Mouse (Mus musculus) spleen, postnatal 4 days (tissue): Measurements from ENCODE around the gene Rnls.
A peak's percentile ranks its signal among the peaks of the same experiment; 100 is the strongest.

Experiments
- DNase-seq, 2 experiments: peaks; one replicate each; pipeline ENCODE4 v3.0.0; 2022; ENCODE audit warnings: low spot score in 2 of 2

Rnls gene

DNA sequence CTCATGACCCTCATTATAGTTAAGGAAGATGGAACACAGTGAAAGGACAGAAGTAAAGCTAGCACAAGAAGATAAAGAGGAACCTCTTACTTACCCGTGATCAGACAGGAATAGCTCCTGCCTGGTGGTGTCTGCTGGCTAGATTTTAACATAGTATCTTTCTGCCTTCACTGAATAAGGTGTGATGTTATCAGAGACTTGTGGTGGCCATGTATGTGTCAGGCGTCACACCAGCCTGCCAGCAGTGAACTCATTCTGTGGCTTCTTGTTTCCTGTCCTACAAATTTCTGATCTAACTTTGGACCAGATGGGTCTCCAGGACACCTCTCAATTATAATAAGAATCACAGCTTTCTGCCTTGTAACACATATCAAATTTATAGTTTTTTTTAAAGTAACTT lies 129.7 kb downstream of the Rnls start:
- no peak for DNase-seq

DNA sequence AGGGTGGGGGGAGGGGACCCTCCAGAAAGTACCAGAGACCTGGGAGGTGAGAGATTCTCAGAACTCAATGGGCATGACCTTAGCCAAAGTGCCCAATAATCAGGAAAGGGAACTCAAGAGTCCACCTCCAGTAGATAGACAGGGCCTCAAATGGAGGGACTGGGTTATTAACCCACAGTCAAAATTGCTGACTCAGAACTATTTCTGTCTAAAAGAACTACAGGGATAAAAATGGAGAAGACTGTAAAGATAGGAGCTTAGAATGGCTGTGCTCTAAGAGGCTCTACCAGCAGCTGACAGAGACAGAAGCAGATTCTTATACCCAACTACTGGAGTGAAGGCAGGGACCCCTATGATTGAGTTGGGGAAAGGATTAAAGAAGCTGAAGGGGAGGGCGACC lies 132.9 kb downstream of the Rnls start:
- no peak for DNase-seq

DNA sequence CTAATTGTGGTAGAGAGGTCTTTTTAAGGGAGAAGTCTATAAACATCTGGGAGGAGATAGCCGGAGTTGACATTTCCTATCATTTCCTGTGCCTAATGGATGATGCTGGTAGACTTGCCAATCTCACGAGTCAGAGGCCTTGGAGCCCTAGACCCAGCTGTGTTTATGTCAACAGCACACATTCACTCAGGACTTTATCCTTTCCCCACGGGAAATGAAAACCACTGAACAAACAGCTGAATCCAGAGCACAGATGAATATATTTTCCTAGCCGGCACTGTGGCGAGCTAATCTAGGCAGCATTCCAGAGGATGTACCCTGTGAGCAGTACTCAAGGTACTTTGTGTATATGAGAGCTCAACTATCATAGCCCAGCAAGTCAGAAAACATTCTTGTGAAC lies 138.2 kb downstream of the Rnls start:
- DNase-seq: no peak

DNA sequence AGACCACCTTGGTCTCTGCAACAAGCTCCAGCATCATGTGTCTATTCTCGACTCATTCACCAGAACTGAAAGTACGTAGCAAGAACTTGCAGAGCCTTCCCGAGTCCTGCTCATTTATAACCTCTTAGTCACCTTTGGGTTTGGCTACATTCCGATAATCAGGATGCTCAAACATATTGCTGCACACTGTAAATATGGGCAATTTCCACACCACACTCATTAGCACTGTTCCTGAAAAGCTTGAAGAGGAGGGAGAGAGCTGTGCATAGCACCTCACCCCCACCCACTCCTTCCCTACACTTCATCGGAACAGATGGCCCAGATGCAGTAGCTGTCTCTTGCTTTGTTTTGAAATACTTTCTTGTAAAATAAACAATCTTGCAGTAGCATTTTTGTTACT lies 139.9 kb downstream of the Rnls start:
- no peak for DNase-seq

DNA sequence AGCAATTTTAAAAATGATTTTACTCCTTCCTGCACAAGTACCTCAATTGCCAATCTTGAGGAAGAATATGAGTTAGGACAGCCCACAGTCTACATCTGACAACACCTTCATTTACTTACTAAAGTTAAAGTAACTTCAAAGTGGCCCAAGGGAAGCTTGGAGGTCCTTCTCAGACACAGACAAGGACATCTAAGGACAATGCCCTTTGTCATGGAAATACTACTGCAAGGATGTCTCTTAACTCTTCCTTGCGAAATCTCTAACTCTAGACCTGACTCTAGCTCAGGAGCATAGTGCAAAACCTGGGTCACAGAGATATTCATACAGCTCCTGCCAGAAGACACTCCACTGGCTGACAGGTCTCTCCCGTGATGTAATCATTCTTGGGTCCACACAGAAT lies 147.9 kb downstream of the Rnls start:
- no peak for DNase-seq

DNA sequence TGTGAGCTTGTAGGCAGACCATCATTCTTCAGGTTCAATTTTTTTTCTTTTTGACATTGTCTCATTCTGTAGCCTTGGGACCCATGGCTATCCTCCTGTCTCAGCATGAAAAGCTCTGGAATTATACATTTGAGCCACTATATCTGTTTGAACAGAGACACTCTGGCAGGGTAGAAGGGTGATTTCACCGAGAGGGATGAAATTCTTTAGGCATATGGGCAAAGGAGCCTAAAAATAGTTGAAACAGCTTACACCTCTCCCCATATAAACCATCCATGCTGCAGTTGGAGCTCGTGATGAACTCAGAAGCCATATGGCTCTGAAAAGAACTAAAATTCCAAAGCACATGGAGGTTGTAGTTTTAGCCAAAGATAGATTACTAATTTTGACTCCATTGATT lies 151.7 kb downstream of the Rnls start:
- no peak for DNase-seq

DNA sequence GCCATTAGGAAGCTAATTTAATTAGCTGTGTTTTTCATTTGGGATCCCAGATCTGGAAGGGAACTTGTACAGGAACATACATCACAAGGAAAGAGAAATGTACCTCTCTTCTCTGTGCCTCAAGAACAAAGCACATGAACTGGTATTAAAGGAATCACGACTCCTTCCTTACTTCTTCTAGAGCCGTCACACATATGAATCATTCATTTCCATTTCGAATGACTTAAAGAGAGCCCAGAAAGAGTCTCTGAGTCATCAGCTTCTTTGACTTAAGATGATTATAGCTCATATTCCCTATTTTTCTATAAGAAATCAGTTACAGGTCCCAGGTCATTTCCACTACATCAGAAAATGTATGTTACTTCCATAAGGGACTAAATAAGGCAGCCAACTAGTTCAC lies 159.2 kb downstream of the Rnls start:
- DNase-seq: no peak

DNA sequence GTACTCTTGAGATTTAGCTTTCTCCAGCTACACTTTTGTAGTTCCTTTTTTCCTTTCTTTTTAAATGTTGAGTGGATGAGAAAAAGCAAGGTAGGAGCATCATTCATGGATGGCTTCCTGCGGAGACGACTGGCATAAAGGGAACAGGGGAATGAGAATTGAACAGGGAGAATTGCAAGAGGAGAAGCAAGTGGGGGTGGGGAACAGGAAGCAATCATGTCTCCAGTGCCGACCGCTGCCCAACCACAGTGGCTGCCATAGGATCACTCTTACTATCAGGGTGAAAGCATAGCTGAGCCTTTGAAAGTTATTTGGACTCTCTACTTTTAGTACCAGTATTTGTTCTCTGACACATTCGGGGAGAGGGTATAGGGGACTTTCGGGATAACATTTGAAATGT lies 160.8 kb downstream of the Rnls start:
- no peak for DNase-seq

DNA sequence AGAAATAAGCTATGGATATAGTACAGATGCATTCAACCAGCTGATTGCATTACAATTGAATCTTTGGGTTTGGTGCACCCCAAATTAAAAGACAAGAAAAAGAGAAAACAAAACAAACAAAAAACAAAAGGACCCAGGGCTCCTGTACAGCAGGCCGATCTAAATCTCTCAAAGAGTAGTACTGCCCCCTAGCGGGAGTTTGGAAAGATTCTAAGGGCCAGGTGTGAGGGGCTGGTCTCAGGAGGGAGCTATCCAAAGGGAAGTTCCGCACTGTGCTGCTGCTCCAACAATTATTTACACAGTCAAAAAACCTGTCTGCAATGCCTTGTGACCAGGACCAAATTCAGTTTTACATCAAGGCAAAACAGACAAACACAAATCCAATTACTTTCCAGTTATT lies 165.1 kb downstream of the Rnls start:
- peak; percentile 56 to 80 for DNase-seq

DNA sequence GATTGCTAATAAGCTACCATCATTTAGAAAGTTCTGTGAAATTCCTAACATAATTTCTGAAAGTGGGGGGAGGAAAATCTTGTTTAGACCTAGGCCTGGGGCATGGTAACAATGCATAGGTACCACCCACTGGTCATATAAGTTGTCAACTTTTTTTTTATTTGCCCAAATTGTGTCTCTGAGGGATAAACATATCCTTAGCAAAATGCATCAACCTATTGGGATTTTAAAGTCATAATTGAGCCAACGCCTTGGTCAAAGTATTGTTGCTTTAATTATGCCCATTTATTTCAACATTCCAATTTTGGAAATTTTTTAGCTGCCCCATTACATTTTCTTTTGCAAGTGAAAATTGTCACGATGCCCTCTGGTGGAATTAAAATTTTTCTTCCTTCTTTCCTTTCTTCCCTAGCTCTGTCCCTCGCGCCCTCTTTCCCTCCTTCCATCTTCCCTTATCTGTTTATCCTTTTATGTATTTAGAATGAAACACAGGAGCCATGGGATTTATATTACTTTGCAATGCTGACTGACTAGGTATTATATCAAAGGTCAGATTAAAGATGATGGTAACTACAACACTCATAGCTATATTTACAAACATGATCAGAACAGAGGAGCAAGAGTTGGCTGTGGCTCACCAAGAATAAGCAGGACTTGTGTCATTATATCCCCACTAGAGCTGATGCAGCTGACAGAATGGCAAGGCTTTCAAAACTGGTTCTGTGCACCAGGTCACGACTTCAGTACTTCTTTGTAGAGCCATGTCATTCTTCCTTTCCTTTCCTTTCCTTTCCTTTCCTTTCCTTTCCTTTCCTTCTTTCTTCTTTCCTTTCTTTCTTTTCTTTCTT lies 166.0 kb downstream of the Rnls start:
- DNase-seq: no peak

DNA sequence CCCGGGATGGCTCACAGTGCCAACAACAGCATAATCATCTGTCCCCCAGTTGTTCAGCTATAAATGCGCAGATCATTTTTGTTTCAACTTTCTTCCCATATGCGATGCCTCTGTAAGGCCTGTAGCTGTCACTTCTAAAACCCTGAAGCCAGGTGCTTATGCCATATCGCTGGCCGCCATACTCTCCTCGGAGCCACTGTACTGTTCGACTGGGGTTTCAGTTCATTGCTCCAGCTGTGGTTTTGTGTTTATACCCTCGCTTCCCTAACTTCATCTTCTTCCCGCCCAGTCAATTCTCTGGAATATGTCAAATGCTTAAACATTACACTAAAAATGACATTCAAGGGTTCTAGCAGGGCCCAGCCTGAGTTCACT lies 167.1 kb downstream of the Rnls start:
- no peak for DNase-seq

DNA sequence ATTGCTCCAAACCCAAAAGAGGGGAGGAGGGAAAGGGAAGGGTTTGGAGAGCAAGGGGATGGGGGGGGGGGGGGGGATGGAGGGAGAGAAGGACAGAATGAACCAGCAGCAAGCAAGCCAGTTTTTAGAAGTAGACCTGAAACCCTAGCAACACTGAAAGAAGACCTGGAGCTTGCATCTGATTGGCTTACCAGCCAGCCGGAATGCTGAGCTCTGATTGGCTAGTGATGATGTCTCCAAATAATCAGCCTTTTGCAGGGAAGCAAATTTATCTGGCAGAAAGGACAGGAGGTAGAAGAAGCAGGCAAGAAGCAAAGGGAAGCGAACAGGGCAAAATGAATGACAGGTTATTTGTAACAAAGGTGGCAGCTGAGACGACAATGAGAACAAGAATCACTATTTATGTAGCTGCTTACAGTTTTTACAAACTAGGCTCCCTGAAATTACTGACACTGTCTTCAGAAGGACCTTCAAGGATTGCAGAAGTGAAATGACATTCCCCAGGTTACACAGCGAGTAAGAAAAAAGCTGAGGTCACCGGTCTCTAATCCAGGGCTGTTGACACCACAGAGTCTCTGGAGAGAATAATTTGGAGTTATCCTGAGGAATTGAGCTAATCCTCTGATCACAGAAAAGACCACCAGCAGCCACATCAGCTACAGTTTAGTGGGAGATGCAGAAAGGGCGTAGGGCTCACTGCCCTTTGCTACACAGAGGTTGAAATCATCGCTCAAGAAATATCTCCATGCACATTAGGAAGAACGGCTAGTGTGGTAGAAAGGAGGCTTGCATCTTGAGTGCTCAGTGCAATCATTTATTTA lies 167.7 kb downstream of the Rnls start:
- peak in 1 of 2 experiments; percentile 23 for DNase-seq

DNA sequence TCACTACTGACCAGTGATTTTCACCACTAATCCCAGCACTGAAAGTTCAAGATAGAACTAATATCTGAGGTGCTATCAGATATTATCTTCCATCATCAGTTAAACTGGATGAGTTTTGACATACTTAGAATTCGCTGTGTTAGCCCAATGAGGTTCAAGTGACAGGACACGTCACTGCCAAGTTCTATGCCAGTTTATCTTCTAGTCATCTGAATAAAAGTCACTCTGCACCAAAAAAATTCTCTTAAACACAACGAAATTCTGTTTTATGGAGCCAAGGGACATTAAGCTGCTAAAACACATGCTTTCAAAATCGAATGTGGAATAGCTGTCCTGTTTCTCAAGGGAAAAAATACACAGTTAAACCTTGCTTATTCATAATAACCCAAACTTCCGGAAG lies 168.3 kb downstream of the Rnls start:
- no peak for DNase-seq

DNA sequence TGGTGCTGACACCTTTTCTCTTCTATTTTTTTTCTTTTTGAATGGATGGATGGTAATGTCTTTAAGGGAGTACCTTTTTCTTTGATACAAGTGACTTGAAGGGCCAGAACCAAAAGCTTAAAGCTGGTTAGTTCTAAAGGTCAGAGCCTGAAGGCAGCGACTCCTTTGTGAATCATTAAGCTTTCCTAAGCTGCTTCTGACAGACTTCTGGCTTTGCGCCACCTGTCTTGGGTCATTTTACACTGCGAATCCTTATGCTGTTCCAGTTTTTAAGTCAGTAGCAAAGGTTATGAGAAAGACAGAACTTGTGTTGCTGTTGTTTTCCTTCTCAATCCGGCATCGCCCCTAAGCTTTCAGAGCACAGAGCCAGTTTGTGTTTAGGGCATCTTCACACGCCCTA lies 168.8 kb downstream of the Rnls start:
- DNase-seq: no peak

DNA sequence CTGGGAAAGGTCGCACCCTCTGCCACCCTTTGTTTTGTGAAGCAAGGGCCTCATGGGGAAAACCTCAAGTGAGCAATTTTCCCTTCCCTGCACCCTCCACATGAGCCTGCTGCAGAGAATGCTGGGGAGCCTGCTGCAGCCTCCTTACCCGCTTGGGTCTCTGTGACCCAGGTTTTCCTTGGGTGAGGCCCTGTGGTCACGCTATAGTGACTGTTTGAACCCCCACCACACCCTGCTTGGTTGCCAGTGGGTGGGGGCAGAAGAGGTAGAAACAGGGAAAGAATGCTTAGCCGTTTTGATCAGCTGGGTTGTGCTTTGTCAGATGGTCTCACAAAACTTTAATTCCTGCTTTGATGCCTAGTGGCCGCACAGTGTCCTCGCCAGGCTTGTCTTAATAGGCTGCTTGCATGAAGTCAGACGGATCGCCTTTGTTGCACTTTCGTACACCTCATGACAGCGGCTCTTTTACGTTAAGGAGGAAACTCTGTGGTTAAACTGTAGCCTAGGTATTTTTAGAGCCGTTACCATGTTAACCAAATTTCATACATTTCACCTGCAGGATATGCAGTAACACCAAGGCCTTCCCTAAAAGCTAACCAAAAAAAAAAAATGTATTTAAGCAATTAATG lies 169.4 kb downstream of the Rnls start:
- DNase-seq: peak; percentile 30 to 73

DNA sequence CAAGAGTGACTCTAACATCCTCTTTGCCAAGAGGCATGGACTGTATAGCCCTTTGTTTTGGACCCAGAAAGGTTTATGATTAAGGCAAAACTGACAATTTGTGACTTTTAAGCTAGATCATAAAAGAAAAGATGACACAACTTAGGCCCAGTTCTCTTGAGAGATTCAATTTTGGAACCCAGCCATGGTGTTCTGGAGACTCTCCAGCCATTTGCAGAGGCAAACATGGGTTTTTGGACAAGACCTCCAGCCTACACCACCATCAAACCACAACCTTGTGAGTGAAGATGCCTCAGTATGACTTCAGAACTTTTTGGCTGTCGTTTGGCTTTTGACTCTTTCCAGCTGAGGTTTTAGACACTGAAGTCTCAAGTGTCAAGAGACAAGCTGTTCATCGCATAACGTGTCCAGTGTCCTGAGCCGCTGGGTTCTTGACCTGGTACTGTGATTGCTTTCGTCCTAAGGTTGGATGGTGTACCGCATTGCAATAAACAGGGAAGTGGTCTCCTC lies 174.2 kb downstream of the Rnls start:
- DNase-seq: no peak

DNA sequence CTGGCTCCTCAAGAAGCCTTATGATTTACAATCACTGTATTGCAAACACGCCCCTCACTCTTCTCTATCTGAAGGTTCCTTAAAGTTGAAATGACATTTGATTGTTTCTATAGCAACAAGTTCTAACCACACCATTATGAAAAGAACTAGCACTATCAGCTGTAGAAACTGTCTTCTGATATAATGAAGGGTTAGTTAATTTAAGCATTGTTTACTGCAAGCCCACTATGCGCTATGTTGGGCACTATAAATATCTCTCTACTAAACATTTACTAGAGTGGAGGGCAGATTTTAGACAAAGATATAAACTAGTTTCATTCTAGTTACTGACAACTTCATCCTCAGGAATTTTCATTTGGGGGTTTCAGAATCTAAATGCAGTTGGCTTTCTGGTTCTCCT lies 182.4 kb downstream of the Rnls start:
- no peak for DNase-seq

DNA sequence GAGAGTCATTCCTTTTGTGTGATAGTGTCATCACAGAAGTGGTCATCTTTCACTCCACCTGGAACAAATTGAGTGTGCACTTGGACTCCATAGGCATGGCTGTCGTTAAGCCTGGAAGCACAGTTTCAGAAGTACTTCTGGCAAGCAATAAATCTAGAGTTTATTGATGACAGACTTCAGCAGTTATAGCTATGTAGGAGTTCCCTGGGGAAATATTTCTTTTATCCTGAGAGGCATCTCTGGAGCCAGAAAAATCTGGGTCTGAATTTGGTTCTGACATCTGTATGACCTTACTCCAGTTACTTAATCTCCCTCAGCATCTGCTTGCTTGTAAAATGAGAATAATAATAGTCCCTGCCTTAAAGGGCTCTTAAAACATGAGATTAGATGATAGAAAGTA lies 184.1 kb downstream of the Rnls start:
- no peak for DNase-seq

DNA sequence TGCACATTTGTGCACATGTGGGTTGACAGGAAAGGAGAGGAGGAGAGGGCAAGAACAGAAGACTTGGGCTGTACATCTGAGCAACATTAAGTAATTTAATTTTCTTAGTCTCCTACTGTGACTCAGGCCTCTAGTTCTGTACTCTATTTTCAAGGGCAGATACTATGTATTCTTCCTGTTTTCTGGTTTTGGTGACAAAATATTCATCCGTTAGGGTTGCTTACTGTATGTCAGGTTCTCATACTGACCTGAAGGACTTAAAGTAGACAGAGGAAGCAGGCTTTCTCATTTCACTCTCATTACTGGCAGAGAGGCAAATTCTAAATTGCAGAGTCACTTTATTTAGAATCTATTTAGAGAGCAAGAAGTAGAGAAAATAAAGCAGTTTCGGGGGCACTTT lies 186.7 kb downstream of the Rnls start:
- no peak for DNase-seq

DNA sequence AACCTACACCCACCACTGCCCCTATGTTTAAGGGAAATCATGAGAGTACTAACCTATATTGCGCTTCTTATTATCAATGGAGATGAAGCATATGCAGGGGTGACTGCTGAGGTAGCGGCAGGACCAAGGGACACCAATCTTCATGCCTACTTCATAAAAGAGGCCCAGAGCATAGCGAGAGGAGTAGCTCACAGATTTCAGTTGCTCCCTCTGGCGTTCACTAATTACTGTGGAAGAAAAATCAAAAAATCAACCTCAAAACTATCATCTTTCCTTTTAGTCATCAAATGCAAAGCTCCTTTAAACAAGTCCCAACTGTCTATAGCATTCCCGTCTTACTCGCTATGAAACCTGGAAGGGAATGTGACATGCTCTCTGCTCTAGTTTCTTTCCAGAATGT lies 189.7 kb downstream of the Rnls start:
- no peak for DNase-seq

DNA sequence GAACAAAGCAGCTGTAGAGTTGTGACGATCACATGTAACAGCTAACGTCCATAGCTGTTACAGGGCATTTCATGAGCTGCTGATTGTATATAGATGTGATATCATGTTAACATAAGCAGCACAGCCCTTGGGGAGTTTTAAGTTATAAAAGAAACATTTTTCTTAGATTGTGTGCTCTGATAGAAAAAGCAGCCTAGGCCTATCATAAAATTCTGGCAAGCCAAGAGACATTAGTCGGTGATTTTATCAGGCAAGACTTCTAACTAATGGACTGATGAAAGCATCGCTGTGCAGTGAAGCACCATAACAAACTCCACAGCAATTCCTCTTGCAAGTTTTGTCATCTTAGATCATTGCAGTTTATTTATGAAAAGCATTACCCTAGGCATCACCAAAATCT lies 190.9 kb downstream of the Rnls start:
- no peak for DNase-seq

DNA sequence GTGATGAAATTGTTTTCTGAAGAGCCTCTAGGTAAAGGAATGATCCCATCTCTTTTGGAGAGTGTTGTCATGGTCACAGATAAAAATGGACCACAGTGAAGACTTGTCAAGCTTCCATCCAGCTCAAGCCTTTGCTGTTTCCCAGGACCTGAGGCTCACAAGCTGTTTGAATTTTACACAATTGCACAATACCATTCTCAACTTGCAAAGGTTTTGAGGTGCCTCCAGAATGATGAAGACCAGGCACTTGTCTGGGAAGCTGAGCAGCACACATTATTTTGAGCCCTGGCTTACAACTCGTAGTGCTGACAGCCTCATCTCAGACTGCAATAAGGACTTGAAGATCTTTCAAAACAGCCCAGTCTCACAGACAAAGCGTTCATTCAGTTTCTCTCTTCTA lies 200.0 kb downstream of the Rnls start:
- no peak for DNase-seq

DNA sequence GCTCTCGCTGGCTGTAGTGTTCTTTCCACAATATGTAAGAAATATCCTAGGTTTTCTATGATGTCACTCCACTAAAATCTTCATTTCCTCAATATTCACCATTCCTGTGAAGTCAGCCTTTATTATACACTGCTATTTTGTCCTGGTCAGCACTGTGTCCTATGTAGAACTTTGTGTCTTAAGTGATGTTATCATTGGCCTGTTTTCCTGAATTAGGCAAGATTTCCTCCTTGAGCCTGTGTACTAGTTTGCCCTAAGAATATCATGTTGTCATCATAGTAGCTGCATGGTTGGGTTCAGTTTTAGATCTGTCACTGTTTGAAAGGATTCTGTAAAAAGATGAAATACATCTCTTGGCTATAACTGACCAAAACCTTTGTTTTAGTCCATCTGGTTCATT lies 203.3 kb downstream of the Rnls start:
- DNase-seq: no peak
